Mouse (Mus musculus): ENCODE data around the gene Gm10337. TPM values are rescaled to one million over a fixed set of nuclear protein-coding genes. Genes with fewer than 3 reads are reported as not detected.
A peak's percentile ranks its signal among the peaks of the same experiment; 100 is the strongest.

The Gm10337 gene
- polyA plus RNA-seq, 1 experiment from 2014 or later, result not detected

DNA sequence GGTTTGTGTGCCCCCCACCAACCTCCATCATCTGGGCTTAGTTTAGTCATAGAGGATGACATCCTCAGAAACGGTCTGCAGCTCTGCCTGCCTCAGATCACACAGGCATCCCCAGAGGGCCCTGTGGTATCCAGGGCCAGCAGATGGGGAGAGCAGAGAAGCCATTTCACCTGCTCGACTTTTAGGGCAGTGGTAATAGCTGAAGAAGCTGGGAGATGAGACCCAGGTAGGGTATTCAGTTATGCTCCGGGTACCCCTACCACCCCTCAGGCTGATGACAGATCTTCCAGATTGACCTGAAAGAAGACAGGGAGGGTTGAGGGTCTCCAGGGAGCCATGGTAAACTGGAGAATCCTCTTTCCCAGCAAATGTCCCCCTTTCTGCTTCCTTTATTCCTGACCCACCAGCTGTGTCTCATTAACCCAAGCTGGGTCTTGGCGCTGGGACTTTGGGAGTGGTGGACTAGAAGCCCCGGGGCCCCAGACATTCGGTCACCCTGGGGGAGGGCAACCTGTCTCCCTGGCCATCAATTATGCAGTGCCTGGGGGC, 7.8 kb downstream of the Gm10337 start:
- no peak overlapping the region for H3K27ac ChIP-seq

GRCm38 (mm10) chr15:102512010-102512409, 8.5 kb downstream of the Gm10337 start:
- Histone ChIP-seq H3K4me1 (peaks cover 48% of the 10 kb centered on the region), H3K4me2 (no peak overlapping the region), H3K27me3 (replicated peaks) (peaks cover 28% of the 10 kb centered on the region), H3K36me3 (no peaks in the 10 kb centered on the region), H3K9me3 (replicated peaks) (no peaks in the 10 kb centered on the region), H3K9ac (no peak overlapping the region), H3K4me3 (no peak overlapping the region), H3K27ac (no peak overlapping the region)
- ATAC-seq, result no peak
- 52% methylated on average over 5 of the region's 5 CpGs for WGBS (ENCODE audit: insufficient replicate concordance)

More for the DNA sequence above, 7.8 kb downstream of the Gm10337 start:
- H3K4me1 ChIP-seq, result peaks cover 44% of the 10 kb centered on the region
- 0 out of 2 replicates have a peak overlapping the region, but pooled peaks have one; percentile 59 for H3K4me3 ChIP-seq
- WGBS (ENCODE audit: insufficient replicate concordance), result 44% methylated on average over 6 of the region's 6 CpGs
- peaks cover 28% of the 10 kb centered on the region for H3K27me3 ChIP-seq (replicated peaks)
- H3K4me2 ChIP-seq, result peak overlapping the region; percentile 87
- no peak overlapping the region for H3K9ac ChIP-seq
- ATAC-seq, result no peak
- no peaks in the 10 kb centered on the region for H3K36me3 ChIP-seq
- H3K9me3 ChIP-seq (replicated peaks), result no peaks in the 10 kb centered on the region

DNA sequence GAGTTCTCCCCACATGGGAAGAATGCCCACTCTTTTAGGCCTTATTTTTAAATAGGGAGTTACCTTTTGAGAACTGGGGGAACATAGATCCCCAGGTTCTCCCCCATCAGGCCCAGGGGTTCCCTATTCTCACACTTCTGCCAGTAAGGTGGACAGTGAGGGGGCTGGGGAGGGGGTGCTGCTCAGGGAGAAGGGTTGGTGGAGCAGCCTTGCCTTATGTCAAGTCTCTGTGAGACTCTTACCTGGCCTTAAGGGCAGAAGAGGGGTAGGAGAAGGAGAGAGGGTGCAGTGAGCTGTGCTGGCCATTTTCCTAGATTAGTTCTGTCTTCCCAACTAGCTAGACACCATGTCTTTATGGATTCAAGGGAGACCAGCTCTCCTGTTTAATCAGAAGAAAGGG, 8.9 kb downstream of the Gm10337 start:
- Histone ChIP-seq H3K4me2 (no peak overlapping the region), H3K36me3 (no peaks in the 10 kb centered on the region), H3K4me1 (peaks cover 51% of the 10 kb centered on the region), H3K9me3 (replicated peaks) (no peaks in the 10 kb centered on the region), H3K27me3 (replicated peaks) (peaks cover 28% of the 10 kb centered on the region), H3K27ac (no peak overlapping the region), H3K9ac (no peak overlapping the region), H3K4me3 (no peak overlapping the region)
- ATAC-seq, result no peak

DNA sequence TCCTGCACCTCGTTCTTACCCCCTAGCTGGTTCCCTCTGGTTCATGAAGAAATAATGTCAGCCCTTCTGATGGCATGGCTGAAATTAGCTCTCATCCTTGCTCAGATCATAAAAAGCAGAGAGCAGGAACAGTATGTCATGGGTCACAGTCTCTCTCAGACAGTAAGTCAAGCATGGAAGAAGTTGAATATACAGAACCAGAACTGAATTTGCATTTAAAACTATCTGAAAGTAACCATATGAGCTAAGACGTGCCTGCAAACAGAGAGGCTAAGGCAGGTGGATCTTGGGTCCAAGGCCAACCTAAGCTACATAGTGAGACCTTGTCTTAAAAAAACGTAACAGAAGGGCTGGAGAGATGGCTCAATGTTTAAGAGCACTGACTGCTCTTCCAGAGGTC, 9.5 kb downstream of the Gm10337 start:
- no peaks in the 10 kb centered on the region for H3K36me3 ChIP-seq
- no peaks in the 10 kb centered on the region for H3K9me3 ChIP-seq (replicated peaks)
- 67% methylated on average over 3 of the region's 3 CpGs for WGBS (ENCODE audit: insufficient replicate concordance)
- H3K4me1 ChIP-seq, result peaks cover 51% of the 10 kb centered on the region
- H3K4me3 ChIP-seq, result no peak overlapping the region
- H3K9ac ChIP-seq, result no peak overlapping the region
- peaks cover 28% of the 10 kb centered on the region for H3K27me3 ChIP-seq (replicated peaks)
- no peak overlapping the region for H3K4me2 ChIP-seq
- ATAC-seq, result no peak
- H3K27ac ChIP-seq, result no peak overlapping the region

DNA sequence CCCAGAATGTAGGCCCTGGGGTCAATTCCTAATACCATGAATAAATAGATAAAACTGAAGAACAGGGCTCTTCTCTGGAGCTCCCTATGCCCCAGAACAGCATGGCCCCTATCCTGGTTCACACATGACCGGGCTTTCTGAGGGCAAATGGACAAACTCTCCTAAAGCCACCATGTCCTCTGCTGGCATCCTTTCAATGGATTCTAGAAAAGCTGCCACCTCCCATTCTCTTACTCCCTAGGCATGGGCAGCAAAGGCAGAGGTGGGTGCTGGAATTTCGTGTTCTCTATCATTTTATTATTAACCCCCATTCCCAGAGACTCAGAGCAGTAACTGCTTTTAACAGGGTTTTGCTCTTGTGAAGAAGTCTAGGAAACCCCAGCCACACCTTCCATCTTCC, 11.7 kb downstream of the Gm10337 start:
- H3K4me1 ChIP-seq, result peaks cover 52% of the 10 kb centered on the region
- no peak overlapping the region for H3K9ac ChIP-seq
- ATAC-seq, result no peak
- no peak overlapping the region for H3K4me3 ChIP-seq
- no peak overlapping the region for H3K27ac ChIP-seq
- WGBS (ENCODE audit: insufficient replicate concordance), result 62% methylated on average over 2 of the region's 2 CpGs
- 0 out of 2 replicates have a peak overlapping the region, but pooled peaks have one; percentile 99 for H3K4me2 ChIP-seq
- H3K36me3 ChIP-seq, result no peaks in the 10 kb centered on the region
- no peaks in the 10 kb centered on the region for H3K9me3 ChIP-seq (replicated peaks)
- H3K27me3 ChIP-seq (replicated peaks), result peaks cover 28% of the 10 kb centered on the region

- Histone ChIP-seq H3K27me3 (replicated peaks) (peaks cover 28% of the 10 kb centered on the region), H3K9me3 (replicated peaks) (no peaks in the 10 kb centered on the region), H3K4me3 (peak overlapping the region; percentile 76; the same call in 1 of the 2 replicates), H3K4me2 (peak overlapping the region; percentile 99), H3K36me3 (peaks cover 3% of the 10 kb centered on the region; the same call in 1 of the 2 replicates), H3K9ac (peak overlapping the region; percentile 71; the same call in 1 of the 2 replicates), H3K4me1 (peaks cover 52% of the 10 kb centered on the region), H3K27ac (no peak overlapping the region)
- ATAC-seq, result no peak
- WGBS (ENCODE audit: insufficient replicate concordance), result 53% methylated on average over 4 of the region's 4 CpGs
Measured at GRCm38 (mm10) chr15:102515791-102516190, 12.3 kb downstream of the Gm10337 start.

GRCm38 (mm10) chr15:102516293-102516692, 12.8 kb downstream of the Gm10337 start:
- H3K27me3 ChIP-seq (replicated peaks), result peaks cover 27% of the 10 kb centered on the region
- H3K9me3 ChIP-seq (replicated peaks), result no peaks in the 10 kb centered on the region
- 8% methylated on average over 11 of the region's 12 CpGs for WGBS (ENCODE audit: insufficient replicate concordance)
- H3K9ac ChIP-seq, result peak overlapping the region; percentile 71
- peak overlapping the region; percentile 99 for H3K4me2 ChIP-seq
- H3K27ac ChIP-seq, result peak overlapping the region; percentile 82; the same call in 1 of the 2 replicates
- H3K36me3 ChIP-seq, result peaks cover 8% of the 10 kb centered on the region
- H3K4me1 ChIP-seq, result peaks cover 52% of the 10 kb centered on the region
- ATAC-seq, result no peak
- peak overlapping the region; percentile 76 for H3K4me3 ChIP-seq

DNA sequence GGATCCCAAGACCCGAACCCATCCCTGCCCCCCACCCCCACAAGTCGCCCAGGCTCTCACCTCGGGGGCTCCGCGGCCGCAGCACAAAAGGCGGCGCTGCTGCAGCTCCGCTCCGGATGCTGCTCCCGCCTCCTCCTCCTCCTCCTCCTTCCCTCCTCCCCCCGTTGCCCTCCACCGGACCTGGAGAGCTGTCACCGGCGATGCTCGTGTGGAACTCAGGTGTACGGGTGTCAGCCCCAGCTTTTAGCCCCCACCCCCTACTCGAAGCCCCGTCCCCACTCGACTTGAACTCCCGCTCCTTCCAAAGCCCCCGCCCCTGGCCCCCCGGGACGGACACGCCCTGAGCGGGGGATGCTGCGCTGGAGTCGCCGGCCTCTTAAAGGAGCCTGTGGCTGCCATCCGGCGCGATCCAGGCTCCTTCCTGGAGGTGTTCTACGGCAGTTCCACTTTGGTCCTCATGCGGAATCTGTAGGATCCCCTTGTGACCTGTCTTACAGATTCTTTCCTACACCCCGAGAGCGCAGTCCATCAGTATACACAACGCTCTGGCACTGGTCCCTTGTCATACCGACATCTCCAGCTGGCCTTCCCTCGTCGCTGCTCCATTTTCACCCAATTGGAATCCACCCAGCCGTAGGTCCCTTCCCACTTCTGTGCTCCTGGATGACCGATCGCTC, 13.3 kb downstream of the Gm10337 start, which contains the start of gene Map3k12:
Gene Map3k12 (minus strand): TSS at position 337 of the 677 bp plus-strand sequence.
- H3K4me2 ChIP-seq, result peak within 1 kb of the TSS; percentile 99
- peaks cover 21% of the 10 kb centered on the region for H3K27me3 ChIP-seq (replicated peaks)
- peaks cover 51% of the 10 kb centered on the region for H3K4me1 ChIP-seq
- peak within 1 kb of the TSS; percentile 71 for H3K9ac ChIP-seq
- peak within 1 kb of the TSS; percentile 76 for H3K4me3 ChIP-seq
- H3K36me3 ChIP-seq, result peaks cover 14% of the 10 kb centered on the region
- peak within 1 kb of the TSS; percentile 97 for H3K27ac ChIP-seq
- no peak for ATAC-seq
- no peaks in the 10 kb centered on the region for H3K9me3 ChIP-seq (replicated peaks)
- under 1% methylated on average over 43 of the region's 43 CpGs for WGBS (ENCODE audit: insufficient replicate concordance)

DNA sequence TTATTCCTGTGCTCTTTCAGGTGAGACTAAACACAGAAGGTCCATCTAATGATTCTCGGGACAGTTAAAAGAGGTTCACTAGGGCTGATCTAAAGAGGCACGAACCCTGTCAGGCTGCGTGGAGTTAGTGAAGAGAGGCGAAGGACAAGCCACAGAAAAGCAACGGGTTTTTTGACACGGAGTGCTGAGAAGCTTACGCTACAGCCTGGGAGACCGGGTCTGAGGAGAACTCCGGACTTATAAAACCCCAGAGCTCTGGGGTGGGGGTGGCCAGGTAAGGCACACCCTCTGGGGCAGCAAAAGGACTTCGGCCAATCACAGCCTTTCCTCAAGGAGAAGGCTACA, 14.1 kb downstream of the Gm10337 start:
- H3K27ac ChIP-seq, result peak overlapping the region; percentile 82
- WGBS (ENCODE audit: insufficient replicate concordance), result under 1% methylated on average over 10 of the region's 10 CpGs
- peaks cover 48% of the 10 kb centered on the region for H3K4me1 ChIP-seq
- peaks cover 21% of the 10 kb centered on the region for H3K36me3 ChIP-seq
- H3K27me3 ChIP-seq (replicated peaks), result peaks cover 14% of the 10 kb centered on the region
- H3K4me3 ChIP-seq, result peak overlapping the region; percentile 76
- no peaks in the 10 kb centered on the region for H3K9me3 ChIP-seq (replicated peaks)
- H3K9ac ChIP-seq, result peak overlapping the region; percentile 71
- peak overlapping the region; percentile 99 for H3K4me2 ChIP-seq
- ATAC-seq, result no peak

- Histone ChIP-seq H3K4me2 (peak within 1 kb of the TSS; percentile 99), H3K9ac (peak within 1 kb of the TSS; percentile 89), H3K9me3 (replicated peaks) (no peaks in the 10 kb centered on the region), H3K27ac (peak within 1 kb of the TSS; percentile 97), H3K36me3 (peaks cover 27% of the 10 kb centered on the region), H3K27me3 (replicated peaks) (peaks cover 10% of the 10 kb centered on the region; the same call in 1 of the 2 replicates), H3K4me1 (peaks cover 48% of the 10 kb centered on the region), H3K4me3 (peak within 1 kb of the TSS; percentile 76)
- WGBS (ENCODE audit: insufficient replicate concordance), result under 1% methylated on average over 60 of the region's 60 CpGs
- ATAC-seq, result peak; percentile 92
Measured at GRCm38 (mm10) chr15:102517976-102518858, 14.7 kb downstream of the Gm10337 start, which contains the start of gene Tarbp2. Gene Tarbp2 (plus strand): TSS chr15:102518192.

DNA sequence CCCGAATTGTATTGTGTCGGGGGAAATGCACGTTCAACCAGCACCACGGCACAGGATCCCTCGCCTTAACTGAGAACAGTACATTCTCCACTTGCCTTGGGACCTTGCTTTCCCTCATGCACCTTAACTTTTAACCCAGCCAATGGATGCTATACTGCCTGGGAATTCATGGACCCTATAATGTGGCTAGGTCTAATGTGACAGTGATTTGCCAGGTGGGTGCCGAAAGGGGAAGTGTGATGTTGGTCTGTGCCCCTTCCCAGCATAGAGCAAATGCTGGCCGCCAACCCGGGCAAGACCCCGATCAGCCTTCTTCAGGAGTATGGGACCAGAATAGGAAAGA, 15.3 kb downstream of the Gm10337 start:
- peaks cover 48% of the 10 kb centered on the region for H3K4me1 ChIP-seq
- H3K4me3 ChIP-seq, result peak overlapping the region; percentile 76
- peak overlapping the region; percentile 99 for H3K4me2 ChIP-seq
- H3K9me3 ChIP-seq (replicated peaks), result no peaks in the 10 kb centered on the region
- H3K27me3 ChIP-seq (replicated peaks), result peaks cover 10% of the 10 kb centered on the region; the same call in 1 of the 2 replicates
- peak overlapping the region; percentile 97 for H3K27ac ChIP-seq
- no peak for ATAC-seq
- H3K36me3 ChIP-seq, result peaks cover 31% of the 10 kb centered on the region
- H3K9ac ChIP-seq, result peak overlapping the region; percentile 89
- 7% methylated on average over 9 of the region's 9 CpGs for WGBS (ENCODE audit: insufficient replicate concordance)
